Mouse (Mus musculus): Measurements from ENCODE around the gene Ifitm10. TPM values are rescaled to one million over a fixed set of nuclear protein-coding genes. Genes with fewer than 3 reads are reported as not detected.

Ifitm10 gene
- total and polyA plus RNA-seq, 2 experiments from 2014 or later = 5.6 to 13.0 TPM

GRCm38 (mm10) chr7:142400112-142400749, 26.7 kb upstream of the Ifitm10 start:
- H3K27me3 ChIP-seq (ENCODE audit: insufficient read depth, low read length) = no peaks in the 10 kb centered on the region
- H3K9ac ChIP-seq = no peak overlapping the region
- no peak overlapping the region for H3K27ac ChIP-seq (ENCODE audit: low read depth, low read length)
- H3K4me3 ChIP-seq (ENCODE audit: low read depth, low read length) = no peak overlapping the region
- H3K4me2 ChIP-seq (ENCODE audit: low read depth) = no peak overlapping the region
- H3K4me1 ChIP-seq (ENCODE audit: insufficient read depth) = no peaks in the 10 kb centered on the region
- 45% methylated on average over 7 of the region's 7 CpGs for WGBS
- no peaks in the 10 kb centered on the region for H3K9me3 ChIP-seq (ENCODE audit: low read length)
- TF ChIP-seq CTCF (IDR thresholded peaks at IDR 0.05; ENCODE audit: low read depth) = no peak
- ATAC-seq = peak; percentile 58
- H3K36me3 ChIP-seq (ENCODE audit: insufficient read depth) = no peaks in the 10 kb centered on the region
- DNase-seq = no peak

GRCm38 (mm10) chr7:142399250-142399649, 25.7 kb upstream of the Ifitm10 start:
- Histone ChIP-seq H3K27ac (ENCODE audit: low read depth, low read length) (no peak overlapping the region), H3K4me2 (ENCODE audit: low read depth) (no peak overlapping the region), H3K9me3 (ENCODE audit: low read length) (no peaks in the 10 kb centered on the region), H3K4me3 (ENCODE audit: low read depth, low read length) (no peak overlapping the region), H3K9ac (no peak overlapping the region), H3K4me1 (ENCODE audit: insufficient read depth) (no peaks in the 10 kb centered on the region), H3K36me3 (ENCODE audit: insufficient read depth) (no peaks in the 10 kb centered on the region), H3K27me3 (ENCODE audit: insufficient read depth, low read length) (no peaks in the 10 kb centered on the region)
- TF ChIP-seq CTCF (IDR thresholded peaks at IDR 0.05; ENCODE audit: low read depth) = no peak
- ATAC-seq (no peak), DNase-seq (no peak)
- 88% methylated on average over 1 of the region's 1 CpGs for WGBS

GRCm38 (mm10) chr7:142398052-142398451, 24.5 kb upstream of the Ifitm10 start:
- Histone ChIP-seq H3K9me3 (ENCODE audit: low read length) (no peaks in the 10 kb centered on the region), H3K4me2 (ENCODE audit: low read depth) (no peak overlapping the region), H3K4me1 (ENCODE audit: insufficient read depth) (no peaks in the 10 kb centered on the region), H3K27me3 (ENCODE audit: insufficient read depth, low read length) (no peaks in the 10 kb centered on the region), H3K27ac (ENCODE audit: low read depth, low read length) (no peak overlapping the region), H3K36me3 (ENCODE audit: insufficient read depth) (no peaks in the 10 kb centered on the region), H3K9ac (no peak overlapping the region), H3K4me3 (ENCODE audit: low read depth, low read length) (no peak overlapping the region)
- WGBS = 69% methylated on average over 2 of the region's 2 CpGs
- ATAC-seq (no peak), DNase-seq (no peak)
- TF ChIP-seq CTCF (IDR thresholded peaks at IDR 0.05; ENCODE audit: low read depth) = no peak

- H3K36me3 ChIP-seq (ENCODE audit: insufficient read depth) = no peaks in the 10 kb centered on the region
- no peak overlapping the region for H3K4me2 ChIP-seq (ENCODE audit: low read depth)
- no peaks in the 10 kb centered on the region for H3K27me3 ChIP-seq (ENCODE audit: insufficient read depth, low read length)
- 96% methylated on average over 1 of the region's 1 CpGs for WGBS
- no peak overlapping the region for H3K27ac ChIP-seq (ENCODE audit: low read depth, low read length)
- no peak overlapping the region for H3K4me3 ChIP-seq (ENCODE audit: low read depth, low read length)
- no peaks in the 10 kb centered on the region for H3K4me1 ChIP-seq (ENCODE audit: insufficient read depth)
- DNase-seq (no peak), ATAC-seq (no peak)
- no peak for TF ChIP-seq CTCF (IDR thresholded peaks at IDR 0.05; ENCODE audit: low read depth)
- H3K9ac ChIP-seq = no peak overlapping the region
- H3K9me3 ChIP-seq (ENCODE audit: low read length) = no peaks in the 10 kb centered on the region
Observed at GRCm38 (mm10) chr7:142396611-142397010, 23.1 kb upstream of the Ifitm10 start.

GRCm38 (mm10) chr7:142395472-142395871, 21.9 kb upstream of the Ifitm10 start:
- ATAC-seq = no peak
- Histone ChIP-seq H3K4me3 (ENCODE audit: low read depth, low read length) (no peak overlapping the region), H3K4me2 (ENCODE audit: low read depth) (no peak overlapping the region), H3K4me1 (ENCODE audit: insufficient read depth) (no peaks in the 10 kb centered on the region), H3K9me3 (ENCODE audit: low read length) (no peaks in the 10 kb centered on the region), H3K27ac (ENCODE audit: low read depth, low read length) (no peak overlapping the region), H3K27me3 (ENCODE audit: insufficient read depth, low read length) (no peaks in the 10 kb centered on the region), H3K9ac (no peak overlapping the region), H3K36me3 (ENCODE audit: insufficient read depth) (no peaks in the 10 kb centered on the region)
- TF ChIP-seq CTCF (IDR thresholded peaks at IDR 0.05; ENCODE audit: low read depth) = no peak
- WGBS = 89% methylated on average over 4 of the region's 4 CpGs
- DNase-seq = no peak

- Histone ChIP-seq H3K9me3 (ENCODE audit: low read length) (no peaks in the 10 kb centered on the region), H3K4me2 (ENCODE audit: low read depth) (no peak overlapping the region), H3K9ac (no peak overlapping the region), H3K27me3 (ENCODE audit: insufficient read depth, low read length) (no peaks in the 10 kb centered on the region), H3K4me1 (ENCODE audit: insufficient read depth) (no peaks in the 10 kb centered on the region), H3K4me3 (ENCODE audit: low read depth, low read length) (no peak overlapping the region), H3K36me3 (ENCODE audit: insufficient read depth) (no peaks in the 10 kb centered on the region), H3K27ac (ENCODE audit: low read depth, low read length) (no peak overlapping the region)
- ATAC-seq (no peak), DNase-seq (no peak)
- 74% methylated on average over 6 of the region's 6 CpGs for WGBS
- TF ChIP-seq CTCF (IDR thresholded peaks at IDR 0.05; ENCODE audit: low read depth) = no peak
Observed at GRCm38 (mm10) chr7:142394261-142395190, 21.0 kb upstream of the Ifitm10 start.

GRCm38 (mm10) chr7:142393191-142393590, 19.6 kb upstream of the Ifitm10 start:
- no peaks in the 10 kb centered on the region for H3K9me3 ChIP-seq (ENCODE audit: low read length)
- H3K4me2 ChIP-seq (ENCODE audit: low read depth) = no peak overlapping the region
- H3K4me1 ChIP-seq (ENCODE audit: insufficient read depth) = no peaks in the 10 kb centered on the region
- H3K36me3 ChIP-seq (ENCODE audit: insufficient read depth) = no peaks in the 10 kb centered on the region
- ATAC-seq (no peak), DNase-seq (no peak)
- H3K27ac ChIP-seq (ENCODE audit: low read depth, low read length) = no peak overlapping the region
- no peak overlapping the region for H3K4me3 ChIP-seq (ENCODE audit: low read depth, low read length)
- WGBS = 20% methylated on average over 4 of the region's 4 CpGs
- H3K9ac ChIP-seq = no peak overlapping the region
- no peak for TF ChIP-seq CTCF (IDR thresholded peaks at IDR 0.05; ENCODE audit: low read depth)
- H3K27me3 ChIP-seq (ENCODE audit: insufficient read depth, low read length) = no peaks in the 10 kb centered on the region

Measured in forebrain, postnatal 0 days (tissue).